Mouse (Mus musculus) kidney, adult 11 months (tissue): ENCODE data around the gene Ugt2b1.
"Not testable (repeated sequence)": the region's sequence is repeated elsewhere in the genome, so short reads cannot be mapped to it uniquely, and the experiment has no call there.

Experiments
- DNase-seq: peaks from one replicate; pipeline ENCODE4 v3.0.0; 2022

Ugt2b1 gene

GRCm38 (mm10) chr5:86926426-86926825 lies at the start of gene Ugt2b1:
Gene Ugt2b1 (minus strand): TSS chr5:86926530.
- DNase-seq, result no peak

- not testable (repeated sequence) for DNase-seq
These were observed 40.9 kb upstream of the Ugt2b1 start for GRCm38 (mm10) chr5:86967271-86967670.

- not testable (repeated sequence) for DNase-seq
These were observed 36.5 kb upstream of the Ugt2b1 start for GRCm38 (mm10) chr5:86962849-86963248.

GRCm38 (mm10) chr5:86961587-86962358 lies 35.4 kb upstream of the Ugt2b1 start:
- DNase-seq, result no peak

- no peak for DNase-seq
These were observed 34.2 kb upstream of the Ugt2b1 start for GRCm38 (mm10) chr5:86960504-86960903.

- DNase-seq, result no peak
These were observed 15.8 kb upstream of the Ugt2b1 start for GRCm38 (mm10) chr5:86942111-86942510.

- DNase-seq, result no peak
These were observed 5.6 kb downstream of the Ugt2b1 start for GRCm38 (mm10) chr5:86920661-86921233.

- no peak for DNase-seq
These were observed 14.8 kb downstream of the Ugt2b1 start for GRCm38 (mm10) chr5:86911357-86912099.

GRCm38 (mm10) chr5:86910770-86911169 lies 15.6 kb downstream of the Ugt2b1 start:
- peak; percentile 11 for DNase-seq

- DNase-seq, result peak; percentile 40
These were observed 19.6 kb downstream of the Ugt2b1 start, which contains the start of gene Ugt2b34 for GRCm38 (mm10) chr5:86906758-86907157. Gene Ugt2b34 (minus strand): TSS chr5:86906937.

- no peak for DNase-seq
These were observed 36.4 kb downstream of the Ugt2b1 start for GRCm38 (mm10) chr5:86889933-86890332.

GRCm38 (mm10) chr5:86888420-86888819 lies 37.9 kb downstream of the Ugt2b1 start:
- DNase-seq, result no peak

GRCm38 (mm10) chr5:86887081-86887480 lies 39.2 kb downstream of the Ugt2b1 start:
- no peak for DNase-seq

- DNase-seq, result no peak
These were observed 39.7 kb downstream of the Ugt2b1 start for GRCm38 (mm10) chr5:86886620-86887019.

GRCm38 (mm10) chr5:86871877-86872276 lies 54.5 kb downstream of the Ugt2b1 start:
- no peak for DNase-seq
